Mouse (Mus musculus): ENCODE results near the gene Zfp1. TPM values are rescaled to one million over a fixed set of nuclear protein-coding genes. Genes with fewer than 3 reads are reported as not detected.

Gene Zfp1
- total RNA-seq, 2 experiments from 2014 or later: 19.4 to 22.3 TPM

- DNase-seq (ENCODE audit: extremely low spot score in 1 of 2, low spot score in 1 of 2): no peak
Measured at GRCm38 (mm10) chr8:111710777-111711485, 67.7 kb downstream of the Zfp1 start.

- no peak for DNase-seq (ENCODE audit: extremely low spot score in 1 of 2, low spot score in 1 of 2)
Measured at GRCm38 (mm10) chr8:111712135-111712534, 68.9 kb downstream of the Zfp1 start.

DNA sequence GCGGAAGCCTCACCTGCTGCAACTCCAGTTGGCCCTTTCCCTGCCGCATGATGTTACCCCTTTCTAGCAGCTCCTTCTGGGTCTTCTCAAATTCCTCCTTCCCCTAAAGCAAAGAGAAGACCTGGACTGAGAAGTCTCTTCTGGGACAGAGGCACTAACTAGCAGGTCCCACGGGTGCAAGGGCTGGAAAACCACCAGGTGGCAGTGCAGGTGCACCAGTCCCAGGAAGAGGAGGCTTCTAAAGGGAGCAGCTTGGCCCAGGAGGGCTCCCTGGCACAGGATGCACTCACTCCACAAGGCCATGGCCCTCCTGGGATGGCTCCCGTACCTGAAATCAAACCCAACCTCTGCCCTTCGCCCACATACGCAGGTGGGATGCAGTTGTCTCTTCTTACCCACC lies 69.4 kb downstream of the Zfp1 start:
- DNase-seq (ENCODE audit: extremely low spot score in 1 of 2, low spot score in 1 of 2): peak in 1 of 2 experiments; percentile 66

DNA sequence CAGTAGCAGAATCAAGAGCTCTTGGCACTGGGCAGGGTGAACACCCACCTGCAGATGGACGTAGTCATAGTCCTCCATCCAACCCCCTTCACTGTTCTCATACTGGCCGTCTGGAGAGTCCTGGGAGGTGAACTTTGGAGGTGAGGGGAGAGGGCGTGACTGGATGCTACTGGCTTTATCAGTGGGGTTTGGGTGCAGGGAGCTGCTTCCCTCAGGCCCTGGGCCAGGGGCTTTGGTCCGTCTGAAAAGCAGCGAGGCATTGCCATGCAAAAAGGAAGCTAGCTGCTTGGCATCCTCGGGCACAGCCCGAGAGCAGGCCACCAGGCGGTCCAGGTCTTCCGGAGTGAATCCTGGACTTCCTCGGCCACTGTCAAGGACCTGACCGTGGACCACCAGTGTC lies 70.1 kb downstream of the Zfp1 start:
- DNase-seq (ENCODE audit: extremely low spot score in 1 of 2, low spot score in 1 of 2): no peak

- DNase-seq (ENCODE audit: extremely low spot score in 1 of 2, low spot score in 1 of 2): no peak
Measured at GRCm38 (mm10) chr8:111713817-111714216, 70.6 kb downstream of the Zfp1 start.

DNA sequence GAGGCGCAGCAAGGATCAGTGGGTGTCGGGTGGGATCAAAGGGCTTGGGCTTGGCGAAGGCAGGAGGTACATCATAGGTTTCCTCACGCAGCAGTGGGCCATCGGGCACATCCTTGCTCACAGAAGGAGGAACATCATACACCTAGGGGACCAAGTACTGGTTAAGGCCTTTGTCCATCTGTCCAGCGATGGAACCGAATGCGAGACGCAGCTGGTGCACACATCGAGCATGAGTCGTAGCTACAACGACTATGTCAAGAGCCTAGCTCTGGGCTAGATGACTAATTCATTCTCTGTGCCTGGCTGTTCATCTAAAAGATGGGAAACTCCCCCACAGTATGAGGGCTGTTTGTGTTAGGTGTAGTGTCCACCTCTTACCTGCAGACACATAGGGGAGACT lies 71.1 kb downstream of the Zfp1 start:
- no peak for DNase-seq (ENCODE audit: extremely low spot score in 1 of 2, low spot score in 1 of 2)

DNA sequence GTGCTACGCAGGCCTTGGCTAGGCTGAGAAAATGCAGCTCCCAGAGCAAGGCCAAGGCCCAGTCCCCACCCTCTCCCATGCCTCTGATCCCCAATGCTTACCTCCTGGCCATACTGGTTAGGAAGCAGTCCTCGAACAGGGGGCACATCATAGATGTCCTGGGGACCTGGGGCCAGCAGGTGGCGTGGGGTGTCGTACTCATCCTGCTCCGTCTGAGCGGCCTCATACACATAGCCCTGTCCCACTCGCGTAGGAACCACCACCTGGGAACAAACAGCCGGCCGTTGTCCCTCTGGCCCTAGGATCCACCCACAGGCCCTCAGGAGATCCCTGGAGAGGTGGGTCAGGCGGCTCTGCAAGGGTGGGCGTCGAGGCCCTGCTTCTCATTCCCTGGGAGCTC lies 72.3 kb downstream of the Zfp1 start:
- DNase-seq (ENCODE audit: extremely low spot score in 1 of 2, low spot score in 1 of 2): no peak

DNA sequence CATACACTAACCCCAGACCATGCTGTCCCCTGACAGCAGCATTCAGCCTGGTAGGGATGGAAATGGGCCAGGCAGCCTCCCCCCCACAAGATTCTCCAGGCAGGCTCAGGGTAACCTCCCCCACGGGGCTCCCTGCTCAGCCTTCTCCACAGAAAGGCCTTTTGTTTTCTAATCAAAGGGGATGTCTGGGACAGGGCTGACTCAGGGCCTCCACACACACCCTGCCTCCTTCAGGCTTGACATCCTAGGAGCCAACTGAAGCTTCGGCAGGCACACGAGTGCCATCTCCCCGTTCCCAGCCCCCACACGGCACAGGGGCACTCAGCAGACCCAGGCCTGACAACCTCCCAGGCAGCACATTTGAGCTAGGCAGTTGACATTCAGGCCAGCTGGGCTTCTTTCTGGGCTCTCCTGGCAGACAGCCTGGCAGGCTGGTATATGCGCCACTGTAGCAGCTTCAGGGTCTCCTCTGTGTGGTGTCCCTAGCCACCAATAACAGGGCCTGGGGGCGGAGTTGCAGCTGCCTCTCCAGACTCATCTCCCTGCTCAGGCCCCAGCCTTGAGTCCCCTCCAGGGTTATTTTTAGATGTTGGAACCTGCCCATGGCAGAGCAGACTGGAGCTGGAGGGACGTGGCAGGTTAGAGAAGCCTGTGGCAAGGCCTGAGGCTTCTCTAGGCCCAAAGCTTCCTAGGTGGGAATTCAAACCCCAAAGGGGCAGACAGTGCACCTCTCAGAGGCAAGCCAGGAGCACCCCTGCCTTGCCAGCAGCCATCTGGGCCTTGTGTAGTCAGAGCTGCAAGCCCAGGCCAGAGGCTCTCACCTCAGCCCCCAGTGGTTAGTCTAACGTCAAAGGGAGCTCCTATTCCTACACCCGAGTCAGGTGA lies 73.6 kb downstream of the Zfp1 start:
- peak; percentile 54 to 57 for DNase-seq (ENCODE audit: extremely low spot score in 1 of 2, low spot score in 1 of 2)

- DNase-seq (ENCODE audit: extremely low spot score in 1 of 2, low spot score in 1 of 2): no peak
Measured at GRCm38 (mm10) chr8:111717488-111717792, 74.2 kb downstream of the Zfp1 start.

GRCm38 (mm10) chr8:111717866-111718265 lies 74.7 kb downstream of the Zfp1 start:
- no peak for DNase-seq (ENCODE audit: extremely low spot score in 1 of 2, low spot score in 1 of 2)

GRCm38 (mm10) chr8:111718937-111719336 lies 75.7 kb downstream of the Zfp1 start:
- DNase-seq (ENCODE audit: extremely low spot score in 1 of 2, low spot score in 1 of 2): no peak

GRCm38 (mm10) chr8:111720115-111720544 lies 76.9 kb downstream of the Zfp1 start:
- DNase-seq (ENCODE audit: extremely low spot score in 1 of 2, low spot score in 1 of 2): no peak

Small RNA genes within 50 kb of the gene (microRNA-seq; reads per million reads assigned to microRNA genes)
- gene Mir7076: 0 reads per million in 2 experiments

Other genes with a start within 250 kb of the Zfp1 start
- gene Fa2h, start 249.6 kb upstream of the Zfp1 start, total RNA-seq (2021): 10 to 100 TPM; 49.1 to 51.3 TPM
- gene Wdr59, start 121.3 kb upstream of the Zfp1 start, total RNA-seq (2021): 10 to 100 TPM; 23.5 to 24.8 TPM
- gene Znrf1, start 107.3 kb upstream of the Zfp1 start, total RNA-seq (2021): 100 to 1,000 TPM; 106 to 116 TPM
- gene Ldhd, start 13.0 kb upstream of the Zfp1 start, total RNA-seq (2021): 1 to 10 TPM; 6.6 to 7.2 TPM
- gene Ctrb1, start 47.6 kb downstream of the Zfp1 start, total RNA-seq (2021): not detected
- gene Bcar1, start 100.4 kb downstream of the Zfp1 start, total RNA-seq (2021): 10 to 100 TPM; 66.2 to 66.8 TPM
- gene Cfdp1, start 210.9 kb downstream of the Zfp1 start, total RNA-seq (2021): 10 to 100 TPM; 77.6 to 81.2 TPM
- gene Tmem170, start 233.3 kb downstream of the Zfp1 start, total RNA-seq (2021): 1 to 10 TPM; 4.1 to 4.3 TPM

Data from layer of hippocampus, postnatal 25 days (tissue).